Mouse (Mus musculus): ENCODE measurements around the gene Pex1. TPM values are rescaled to one million over a fixed set of nuclear protein-coding genes. Genes with fewer than 3 reads are reported as not detected.
"Not testable (repeated sequence)": the region's sequence is repeated elsewhere in the genome, so short reads cannot be mapped to it uniquely, and the experiment has no call there.

Gene Pex1
- total RNA-seq, 2 experiments from 2014 or later: 6.9 to 7.3 TPM

DNA sequence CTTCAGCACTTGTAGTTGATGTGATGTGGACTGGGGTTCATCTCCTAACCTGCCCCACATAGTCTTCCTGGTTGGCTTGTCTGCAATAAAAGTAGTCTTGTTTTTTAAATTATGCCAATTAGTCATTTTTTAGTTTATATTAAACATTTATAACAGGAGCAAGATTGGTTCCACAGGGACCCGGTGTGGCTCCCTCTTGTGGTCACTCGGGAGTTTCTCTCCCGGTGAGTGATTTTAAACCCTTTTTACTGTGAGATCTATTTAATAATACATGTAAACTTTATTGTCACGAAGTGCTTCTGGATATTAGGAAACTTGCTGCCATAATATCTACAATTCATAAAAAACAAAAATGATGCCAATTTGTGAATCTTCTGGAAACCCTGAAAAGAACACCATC lies 38.1 kb downstream of the Pex1 start:
- intact Hi-C loops (cut with DNase I): no loop called here

GRCm38 (mm10) chr5:3635286-3635685 lies 39.4 kb downstream of the Pex1 start:
- intact Hi-C loops (cut with DNase I): no loop called here
- DNase-seq: no peak

More for the DNA sequence above, 38.1 kb downstream of the Pex1 start:
- no peak for DNase-seq

GRCm38 (mm10) chr5:3644621-3645020 lies 48.8 kb downstream of the Pex1 start:
- DNase-seq: no peak
- intact Hi-C loops (cut with DNase I): loop anchor here (5.0 kb wide), 1 partner anchor 47 kb away; the partner anchor contains the start of genes Pex1 and Rbm48

- intact Hi-C loops (cut with DNase I): loop anchor here (5.0 kb wide), 1 partner anchor 48 kb away; the partner anchor contains the start of genes Pex1 and Rbm48
- DNase-seq: no peak
These were observed 49.5 kb downstream of the Pex1 start for GRCm38 (mm10) chr5:3645326-3645725.

DNA sequence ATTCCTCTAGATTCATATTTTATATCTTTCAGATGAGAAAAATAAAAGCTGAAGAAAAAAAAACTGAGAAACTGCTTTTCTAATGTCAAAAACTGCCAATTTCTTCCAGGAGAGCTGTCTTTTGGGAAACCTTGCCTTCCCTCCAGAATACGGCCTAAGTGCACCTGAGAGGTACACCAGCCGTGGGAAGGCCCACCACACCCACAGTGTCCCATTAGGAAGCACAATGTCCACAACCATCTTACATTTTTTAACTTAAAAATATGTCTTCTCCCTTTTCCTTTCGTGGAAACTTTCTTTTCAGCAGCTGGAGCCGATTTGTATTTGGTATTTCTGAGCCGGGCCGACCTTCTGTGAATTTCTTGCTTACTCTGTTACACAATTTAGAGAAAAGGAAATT lies 50.7 kb downstream of the Pex1 start:
- no peak for DNase-seq
- intact Hi-C loops (cut with DNase I): loop anchor here (2.0 to 5.0 kb wide), 2 partner anchors 49 to 156 kb away; partner anchors contain the start of genes Ankib1, Krit1, Pex1 and Rbm48

GRCm38 (mm10) chr5:3646991-3647707 lies 51.3 kb downstream of the Pex1 start:
- intact Hi-C loops (cut with DNase I): loop anchor here (2.0 to 5.0 kb wide), 2 partner anchors 50 to 156 kb away; partner anchors contain the start of genes Ankib1, Krit1, Pex1 and Rbm48
- DNase-seq: peak in 1 of 2 experiments; percentile 14

DNA sequence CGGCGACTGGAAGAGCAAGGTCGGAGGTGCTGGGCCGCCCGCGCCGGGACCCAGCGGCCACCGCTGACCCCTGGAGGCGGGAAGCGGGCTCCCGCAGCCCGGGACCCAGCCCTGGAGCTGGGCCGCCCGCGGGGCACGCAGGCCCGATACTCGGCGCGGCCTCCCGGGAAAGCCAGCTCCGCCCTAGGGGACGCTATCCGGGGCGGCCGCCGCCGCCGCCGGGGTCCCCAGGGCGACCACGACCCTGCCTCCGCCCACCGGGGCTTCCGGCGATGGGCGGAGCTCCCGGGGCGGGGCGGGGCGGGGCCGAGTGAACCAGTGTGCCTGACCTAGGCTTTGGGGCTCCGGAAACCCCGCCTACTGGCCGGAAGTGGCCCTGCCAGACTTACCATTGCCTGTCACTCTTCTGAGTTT lies 51.8 kb downstream of the Pex1 start:
- DNase-seq: peak; percentile 76 to 88
- intact Hi-C loops (cut with DNase I): loop anchor here (2.0 to 5.0 kb wide), 2 partner anchors 50 to 155 kb away; partner anchors contain the start of genes Ankib1, Krit1, Pex1 and Rbm48

- no peak for DNase-seq
- intact Hi-C loops (cut with DNase I): loop anchor here (5.0 kb wide), 1 partner anchor 51 kb away; the partner anchor contains the start of genes Pex1 and Rbm48
These were observed 52.5 kb downstream of the Pex1 start for GRCm38 (mm10) chr5:3648206-3648848.

- intact Hi-C loops (cut with DNase I): loop anchor here (5.0 kb wide), 1 partner anchor 52 kb away; the partner anchor contains the start of genes Pex1 and Rbm48
- DNase-seq: no peak
These were observed 53.0 kb downstream of the Pex1 start for GRCm38 (mm10) chr5:3648849-3649210.

DNA sequence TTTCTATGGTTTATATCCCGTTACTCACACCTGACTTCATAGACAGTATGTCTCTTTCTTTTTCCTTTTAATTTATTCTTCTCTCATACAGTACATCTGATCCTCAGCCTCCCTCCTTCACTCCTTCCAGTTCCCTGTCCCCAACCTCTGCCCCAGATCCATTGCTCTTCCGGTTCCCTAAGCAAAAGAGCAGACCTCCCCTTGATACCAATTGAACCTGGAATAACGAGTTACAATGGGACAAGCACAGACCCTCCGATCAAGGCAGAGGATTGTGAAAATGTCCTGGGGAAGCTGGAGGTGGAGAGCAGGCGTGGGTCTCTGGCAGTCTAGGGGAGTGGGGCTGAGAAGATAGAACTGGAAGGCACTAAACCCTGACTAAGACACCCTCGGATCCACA lies 55.0 kb downstream of the Pex1 start, which contains the start of gene Tmbim7:
Gene Tmbim7 (plus strand): TSS at position 301 of the 400 bp plus-strand sequence.
- DNase-seq: no peak
- intact Hi-C loops (cut with DNase I): no loop called here

DNA sequence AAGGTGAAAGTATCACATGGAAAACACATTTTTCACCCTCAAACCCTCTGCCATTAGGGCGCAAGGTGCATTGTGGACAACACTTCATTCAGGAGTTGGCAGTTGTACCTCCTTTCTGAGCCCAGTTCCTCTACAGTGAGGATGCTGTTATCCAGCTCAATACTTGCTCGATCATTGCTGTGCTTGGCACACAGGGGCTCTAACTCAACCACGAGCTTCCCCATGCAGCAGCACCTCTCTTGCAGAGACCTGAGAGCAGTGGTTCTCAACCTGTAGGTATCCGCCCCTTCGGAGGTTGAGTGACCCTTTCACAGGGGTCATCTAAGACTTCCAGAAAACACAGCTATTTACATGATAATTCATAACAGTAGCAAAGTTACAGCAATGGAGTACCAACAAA lies 55.8 kb downstream of the Pex1 start:
- no peak for DNase-seq
- intact Hi-C loops (cut with DNase I): no loop called here

DNA sequence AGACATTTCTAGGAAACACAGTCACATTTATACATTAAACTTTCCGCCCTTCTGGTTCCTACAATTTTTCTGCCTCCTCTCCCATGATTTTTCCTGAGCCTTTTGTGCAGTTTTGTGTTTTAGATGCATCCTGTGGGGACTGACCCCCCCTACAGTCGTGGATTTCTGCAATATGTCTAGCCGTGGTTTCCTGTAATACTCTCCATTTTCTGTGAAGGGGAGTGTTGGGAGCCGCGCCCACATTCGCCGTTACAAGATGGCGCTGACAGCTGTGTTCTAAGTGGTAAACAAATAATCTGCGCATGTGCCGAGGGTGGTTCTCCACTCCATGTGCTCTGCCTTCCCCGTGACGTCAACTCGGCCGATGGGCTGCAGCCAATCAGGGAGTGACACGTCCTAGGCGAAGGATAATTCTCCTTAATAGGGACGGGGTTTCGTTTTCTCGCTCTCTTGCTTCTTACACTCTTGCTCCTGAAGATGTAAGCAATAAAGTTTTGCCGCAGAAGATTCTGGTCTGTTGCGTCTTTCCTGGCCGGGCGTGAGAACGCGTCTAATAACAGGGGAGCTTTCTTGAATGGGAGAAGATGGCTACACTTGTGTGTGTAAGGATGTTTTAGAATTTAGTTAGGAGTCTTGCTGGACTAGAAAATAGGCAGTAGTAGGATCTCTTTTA lies 57.2 kb downstream of the Pex1 start:
- DNase-seq; intact Hi-C loops (cut with DNase I): not testable (repeated sequence)

GRCm38 (mm10) chr5:3653801-3654200 lies 57.9 kb downstream of the Pex1 start:
- DNase-seq: no peak
- intact Hi-C loops (cut with DNase I): no loop called here

DNA sequence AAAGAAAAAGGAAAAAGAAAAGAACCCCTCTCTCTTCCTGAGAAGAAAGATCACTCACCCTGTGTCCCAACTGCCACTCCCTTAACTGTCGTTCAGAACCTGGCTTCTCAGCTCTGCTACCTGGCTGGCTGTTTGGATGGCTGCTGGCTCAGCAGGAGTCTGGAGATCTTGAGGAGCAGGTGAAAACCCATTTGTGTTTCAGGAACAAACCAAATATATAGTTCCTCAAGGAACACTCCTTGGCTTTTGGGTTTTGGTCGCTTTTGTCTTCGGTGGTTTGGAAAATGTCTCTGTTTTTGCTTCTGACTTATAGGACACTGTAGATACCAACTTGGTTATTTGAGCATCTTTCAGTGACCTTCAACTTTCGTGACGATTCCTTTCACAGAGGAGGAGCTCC lies 61.2 kb downstream of the Pex1 start, which contains the start of gene Gatad1:
Gene Gatad1 (minus strand): TSS at position 101 of the 400 bp plus-strand sequence.
- no peak for DNase-seq
- intact Hi-C loops (cut with DNase I): no loop called here

DNA sequence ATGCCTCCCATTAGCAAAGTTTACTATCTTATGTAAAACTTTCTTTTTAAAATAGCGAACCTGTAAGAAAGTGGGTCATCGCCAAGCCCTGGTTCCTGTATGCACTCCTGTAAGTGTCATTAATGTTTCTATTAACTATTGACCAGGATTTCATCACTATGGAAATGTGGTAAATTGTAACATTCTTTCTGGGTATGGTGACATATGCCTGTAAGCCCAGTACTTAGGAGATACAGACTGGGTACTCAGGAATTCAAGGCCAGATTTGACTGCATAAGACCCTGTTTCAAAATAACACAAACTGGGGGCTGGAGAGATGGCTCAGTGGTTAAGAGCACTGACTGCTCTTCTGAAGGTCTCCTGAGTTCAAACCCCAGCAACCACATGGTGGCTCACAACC lies 69.4 kb downstream of the Pex1 start:
- intact Hi-C loops (cut with DNase I): no loop called here
- DNase-seq: no peak

- DNase-seq: no peak
- intact Hi-C loops (cut with DNase I): no loop called here
These were observed 70.7 kb downstream of the Pex1 start for GRCm38 (mm10) chr5:3666585-3666984.

- intact Hi-C loops (cut with DNase I): no loop called here
These were observed 74.2 kb downstream of the Pex1 start for GRCm38 (mm10) chr5:3669938-3670554.

More at GRCm38 (mm10) chr5:3669938-3670554, 74.2 kb downstream of the Pex1 start:
- DNase-seq: no peak

Data from gastrocnemius, postnatal 36 days (tissue).